Mouse (Mus musculus) adrenal gland, adult 2 months (tissue): Measurements from ENCODE around the gene Poll. TPM values are rescaled to one million over a fixed set of nuclear protein-coding genes. Genes with fewer than 3 reads are reported as not detected.
A peak's percentile ranks its signal among the peaks of the same experiment; 100 is the strongest.

Experiments
- DNase-seq: peaks from one replicate; pipeline ENCODE4 v3.0.0; 2021
- long read RNA-seq: library from polyadenylated mRNA; stranded (forward); transcript quantifications from one replicate; pipeline ENCODE4 v2.0.0, GENCODE M21; 2021
- polyA plus RNA-seq: library from polyadenylated mRNA; depleted of rRNA; stranded (reverse); fragments of >200 nt; gene quantifications from 2 replicates; pipeline ENCODE4 v1.2.3, GENCODE M21; 2012; rRNA removed
- total RNA-seq, 2 experiments: library from RNA; stranded (reverse); gene quantifications; 2 replicates each; pipeline ENCODE4 v1.2.3; 2021

Gene Poll
- total RNA-seq (10 to 100 TPM; 10.3 to 14.9 TPM), polyA plus RNA-seq (11.3 and 11.9 TPM in 2 replicates)
- long read RNA-seq, transcript Poll-201 (9 exons, 2,324 nt): major isoform, 5 of 10 reads
- long read RNA-seq, partial matches to known transcripts: 2 of 10 reads
- long read RNA-seq, other reads (novel, unspliced or antisense): 3 of 10 reads

DNA sequence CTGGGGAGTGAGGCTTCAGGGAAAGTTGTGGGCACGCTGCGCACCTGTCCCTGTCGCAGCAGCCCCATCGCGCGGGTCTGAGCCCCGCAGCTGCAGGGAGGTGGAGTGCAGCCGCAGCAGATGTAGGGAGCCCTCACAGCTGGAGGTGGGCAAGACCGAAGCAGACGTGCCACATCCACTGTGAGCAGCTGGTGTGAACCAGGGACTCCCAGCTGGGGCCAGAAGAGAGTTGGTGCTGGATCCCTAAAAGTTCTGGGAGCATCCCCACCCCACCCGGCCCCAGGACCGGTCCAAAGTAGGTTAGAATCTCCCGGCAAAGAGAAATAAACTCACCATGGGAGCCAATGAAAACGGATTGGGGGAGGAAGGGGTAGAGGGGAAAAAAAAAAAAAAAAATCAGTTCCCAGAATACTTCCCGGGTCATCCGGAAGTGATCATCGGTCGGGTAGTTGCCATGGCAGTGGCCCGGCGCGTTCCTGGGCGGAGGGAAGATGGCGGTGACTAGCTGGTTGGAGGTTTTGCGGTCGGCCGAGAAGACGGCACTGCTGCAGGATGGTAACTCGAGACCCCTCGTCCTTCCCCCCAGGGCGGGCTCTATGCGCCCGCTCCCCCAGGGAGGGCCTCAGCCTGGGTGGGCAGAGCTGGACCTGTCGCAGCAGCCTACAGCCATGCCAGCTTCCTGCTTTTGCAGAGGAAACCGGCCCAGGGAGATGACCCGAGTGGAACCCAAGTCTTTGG, at the start of gene Poll, which contains the start of gene Gm17018:
TSS of gene Poll (minus strand) at position 379 of the 738 bp plus-strand sequence.
TSS of gene Gm17018 (plus strand) at position 463 of the 738 bp plus-strand sequence.
- peak; percentile 90 for DNase-seq

DNA sequence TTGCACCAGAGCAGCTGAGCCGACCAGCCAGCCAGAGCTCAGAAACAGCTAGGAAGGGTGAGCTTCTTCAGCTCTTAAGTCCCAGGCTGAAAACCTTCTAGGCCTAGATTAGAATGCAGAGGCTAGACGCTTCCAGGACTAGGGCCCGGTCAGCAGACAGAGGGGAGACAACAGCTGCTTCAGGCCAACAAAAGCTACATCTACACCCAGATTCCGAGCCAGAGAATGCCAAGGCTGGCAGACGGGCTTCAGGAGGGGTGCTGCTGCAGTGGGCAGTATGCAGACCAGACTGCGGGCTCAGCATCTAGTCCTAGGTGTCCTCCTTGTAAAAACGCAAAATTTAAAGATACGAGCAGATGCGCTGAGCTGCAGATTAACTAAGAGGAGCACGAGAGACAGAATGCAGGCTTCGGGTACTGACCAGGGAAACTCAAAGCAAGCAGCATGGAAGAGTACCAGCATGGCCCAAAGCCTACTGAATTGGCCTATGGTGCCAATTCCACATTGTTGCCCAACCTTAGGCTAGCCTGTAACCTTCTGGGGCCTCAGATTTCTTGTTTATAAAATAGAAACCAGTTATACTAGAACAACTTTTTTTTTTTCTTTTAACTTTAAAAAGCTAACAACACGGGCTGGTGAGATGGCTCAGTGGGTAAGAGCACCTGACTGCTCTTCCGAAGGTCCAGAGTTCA, 48.5 kb upstream of the Poll start:
- no peak for DNase-seq

DNA sequence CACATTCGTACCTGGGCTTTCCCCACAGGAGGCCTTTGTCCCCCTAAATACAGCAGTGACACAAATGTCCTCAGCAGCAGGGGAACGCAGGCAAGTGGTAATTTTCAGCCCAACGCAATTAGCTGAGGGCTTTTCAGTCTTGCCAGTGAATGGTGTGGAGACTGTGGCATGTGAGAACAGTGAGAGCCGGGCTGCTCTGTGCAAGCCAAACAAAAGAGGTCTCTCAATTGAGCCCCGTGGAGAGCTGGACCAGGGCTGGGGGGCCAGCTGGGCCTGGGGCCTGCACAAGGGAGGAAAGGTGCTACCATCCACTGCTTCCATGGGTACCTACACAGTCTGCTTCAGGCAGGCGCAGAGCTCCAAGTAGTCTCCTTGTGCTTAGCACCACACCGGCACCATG, 47.1 kb upstream of the Poll start:
- DNase-seq: no peak

DNA sequence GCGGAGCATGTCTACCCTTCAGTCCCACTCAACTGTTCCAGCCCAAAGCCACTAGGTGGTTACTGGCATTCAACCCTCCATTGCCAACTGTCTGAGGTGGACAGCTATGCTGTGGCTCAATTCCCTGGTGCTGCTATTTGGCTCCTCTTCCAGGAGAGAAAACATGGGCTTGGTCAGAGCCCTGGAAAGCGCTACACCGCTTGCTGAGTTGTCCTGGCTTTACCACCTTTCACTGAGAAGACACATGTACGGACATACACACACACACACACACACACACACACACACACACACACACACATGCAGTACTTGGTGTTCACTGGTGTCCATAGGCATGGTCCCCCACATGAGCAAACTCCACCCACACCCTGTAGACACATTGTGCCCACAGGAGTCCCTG, 46.4 kb upstream of the Poll start:
- no peak for DNase-seq

DNA sequence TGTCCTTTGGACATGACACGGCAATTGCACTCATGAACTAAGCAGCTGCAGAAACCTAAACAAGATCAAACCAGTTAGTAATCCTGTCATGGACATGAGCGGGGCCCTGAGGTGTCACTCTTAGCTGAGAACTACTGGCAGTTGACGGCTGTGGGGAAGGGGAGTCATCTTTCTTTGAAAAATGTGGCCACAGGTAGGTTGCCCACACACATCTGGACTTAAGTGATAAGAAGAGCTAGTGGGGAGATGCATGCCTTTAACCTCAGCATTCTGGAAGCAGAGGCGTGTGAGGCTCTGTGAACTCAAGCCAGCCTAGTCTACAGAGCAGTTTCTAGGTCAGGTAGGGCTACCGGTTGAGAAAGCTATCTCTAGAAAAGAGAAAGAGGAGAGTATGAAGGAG, 42.3 kb upstream of the Poll start:
- DNase-seq: no peak

DNA sequence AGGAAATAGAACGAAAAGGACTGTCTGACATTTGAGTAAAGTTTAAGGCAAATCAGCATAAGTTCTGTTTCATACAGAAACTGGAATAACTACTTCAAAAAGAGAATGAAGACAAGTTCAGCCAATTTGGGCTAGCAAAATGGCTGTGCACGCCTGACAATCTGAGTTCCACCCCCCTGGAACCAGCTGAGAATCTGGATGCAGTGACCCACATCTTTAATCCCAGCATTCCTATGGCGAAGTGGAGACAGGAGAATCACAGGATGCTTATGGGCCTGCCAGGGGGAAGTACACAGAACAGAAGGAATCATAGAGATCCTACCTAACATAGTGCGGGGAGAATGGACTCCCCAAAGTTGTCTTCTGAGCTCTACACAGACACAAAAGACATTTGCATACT, 36.8 kb upstream of the Poll start:
- no peak for DNase-seq

DNA sequence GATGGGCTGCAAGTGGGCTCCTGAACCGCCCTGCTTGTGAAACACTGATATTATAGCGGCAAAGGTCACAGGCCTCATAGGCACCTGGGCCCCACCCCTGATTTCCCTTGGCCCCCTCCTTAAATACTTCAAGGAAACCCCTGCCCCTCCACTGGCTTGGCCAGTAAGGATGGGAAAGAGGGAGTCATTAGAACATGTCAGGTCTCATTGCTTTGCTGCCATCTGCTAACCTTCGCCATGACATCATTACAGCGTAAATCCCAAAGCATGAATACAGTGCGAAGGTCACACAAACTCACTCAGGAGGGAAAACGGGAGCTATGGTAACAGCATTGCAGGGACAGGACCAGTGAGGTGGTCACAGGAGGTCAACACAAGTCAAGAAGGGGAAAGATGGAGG, 36.1 kb upstream of the Poll start:
- no peak for DNase-seq

DNA sequence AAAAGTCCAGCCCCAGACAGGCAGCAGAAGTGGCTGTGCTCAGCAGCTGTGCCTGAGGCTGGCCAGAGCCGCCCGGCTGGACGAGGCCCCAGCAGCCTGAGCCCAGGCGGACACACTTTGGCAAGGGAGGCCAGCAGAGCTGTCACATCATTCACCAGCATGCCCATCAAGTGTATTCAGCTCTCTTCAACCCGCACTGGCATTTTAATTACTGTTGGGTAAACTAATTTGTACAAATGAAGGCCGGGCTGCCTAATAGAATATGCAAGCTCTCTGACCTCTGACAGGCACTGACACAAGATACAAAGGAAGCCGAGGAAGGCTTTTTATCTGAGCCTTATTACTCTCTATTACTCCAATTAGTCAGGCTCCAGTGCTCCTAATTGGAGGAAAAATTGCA, 35.7 kb upstream of the Poll start:
- DNase-seq: no peak

DNA sequence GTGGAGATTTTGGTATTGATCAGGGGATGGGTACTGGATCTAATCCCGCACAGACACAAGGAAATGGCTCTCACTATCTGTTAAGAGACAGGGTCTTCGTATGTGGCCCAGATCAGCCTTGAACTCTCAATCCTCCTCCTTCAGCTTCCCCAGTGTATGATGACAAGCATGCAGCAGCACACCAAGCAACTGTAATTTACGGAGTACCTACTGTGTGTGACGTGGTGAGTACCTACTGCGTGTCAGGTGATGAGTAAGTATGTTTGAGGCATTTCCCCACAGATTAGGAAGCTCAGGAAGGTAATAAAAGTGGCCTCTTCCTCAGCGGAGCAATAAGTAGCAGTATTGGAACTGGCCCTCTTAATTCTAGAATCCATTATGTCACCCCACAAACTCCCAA, 35.1 kb upstream of the Poll start:
- DNase-seq: no peak

DNA sequence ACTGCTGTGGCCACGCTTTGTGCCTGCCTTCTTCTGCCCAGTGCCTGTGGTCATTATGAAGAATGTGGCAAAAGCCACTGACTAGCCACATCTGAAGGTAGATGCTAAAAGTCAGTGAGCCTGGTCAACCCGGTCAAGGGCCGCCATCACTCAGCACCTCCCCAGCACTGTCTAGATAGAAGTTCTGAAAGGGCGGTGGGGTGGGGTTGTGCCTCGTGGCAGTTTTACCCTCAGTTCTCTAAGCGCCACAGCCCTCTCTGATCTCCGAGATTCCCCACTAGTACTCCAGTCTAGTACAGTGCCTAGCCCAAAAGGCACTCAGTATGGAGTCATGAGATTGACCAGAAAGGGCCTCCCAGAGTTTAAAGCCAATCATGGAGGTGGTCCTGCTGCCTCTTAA, 33.7 kb upstream of the Poll start:
- DNase-seq: no peak

DNA sequence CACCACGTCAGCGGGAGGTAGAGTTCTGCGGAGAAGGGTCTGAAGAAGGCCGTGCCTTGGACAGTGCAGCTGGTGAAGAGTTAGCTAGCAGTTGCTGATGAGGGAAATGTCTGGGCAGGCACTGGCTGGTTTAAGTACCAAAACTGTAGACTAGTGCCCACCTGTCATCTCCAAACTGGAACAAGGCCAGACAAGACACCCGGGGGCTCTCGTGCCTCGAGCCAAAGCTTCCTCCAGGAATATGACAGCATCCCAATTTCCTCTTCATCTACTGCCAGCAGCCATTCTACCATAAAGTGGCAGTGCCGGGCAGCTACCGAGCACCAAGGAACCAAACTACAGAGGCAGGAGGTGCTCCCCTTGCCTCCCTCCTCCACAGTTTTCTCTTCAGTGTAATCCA, 32.6 kb upstream of the Poll start:
- no peak for DNase-seq

DNA sequence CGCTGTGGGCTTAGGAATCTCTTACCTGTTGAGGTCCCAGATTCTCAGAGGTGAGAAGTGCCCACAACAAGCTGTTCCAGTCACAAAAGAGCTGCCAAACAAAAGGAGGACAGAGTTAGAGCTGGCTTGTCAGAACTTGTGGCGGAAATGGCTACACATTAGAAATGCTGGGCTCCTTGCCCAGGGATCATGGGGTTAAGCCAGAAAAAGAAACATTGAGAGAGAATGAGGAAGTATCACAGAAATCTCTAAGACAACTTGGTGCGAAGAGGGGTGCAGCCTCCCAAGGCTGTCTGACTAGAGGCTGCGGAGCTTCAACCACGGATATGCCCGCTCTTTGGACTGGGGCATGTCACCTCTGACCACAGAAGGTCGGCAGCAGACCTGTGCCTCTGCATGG, 31.4 kb upstream of the Poll start:
- DNase-seq: peak; percentile 30

DNA sequence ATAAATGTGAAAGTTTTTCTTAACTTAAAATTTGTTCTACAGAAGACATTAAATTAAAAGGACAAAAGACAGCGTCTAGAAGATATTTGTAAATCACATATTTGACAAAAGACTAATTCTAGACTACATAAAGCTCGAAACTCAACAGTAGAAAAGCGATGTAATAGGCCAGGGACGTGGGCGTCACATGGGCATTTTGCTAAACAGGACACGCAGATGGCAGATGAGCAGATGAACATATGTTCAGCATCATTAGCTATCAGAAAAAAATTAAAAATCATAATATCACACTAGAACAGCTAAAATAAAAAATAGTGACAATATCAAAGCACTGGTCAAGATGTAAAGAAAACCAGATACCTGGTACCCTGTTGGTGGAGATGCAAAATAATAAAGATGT, 29.4 kb upstream of the Poll start:
- no peak for DNase-seq

DNA sequence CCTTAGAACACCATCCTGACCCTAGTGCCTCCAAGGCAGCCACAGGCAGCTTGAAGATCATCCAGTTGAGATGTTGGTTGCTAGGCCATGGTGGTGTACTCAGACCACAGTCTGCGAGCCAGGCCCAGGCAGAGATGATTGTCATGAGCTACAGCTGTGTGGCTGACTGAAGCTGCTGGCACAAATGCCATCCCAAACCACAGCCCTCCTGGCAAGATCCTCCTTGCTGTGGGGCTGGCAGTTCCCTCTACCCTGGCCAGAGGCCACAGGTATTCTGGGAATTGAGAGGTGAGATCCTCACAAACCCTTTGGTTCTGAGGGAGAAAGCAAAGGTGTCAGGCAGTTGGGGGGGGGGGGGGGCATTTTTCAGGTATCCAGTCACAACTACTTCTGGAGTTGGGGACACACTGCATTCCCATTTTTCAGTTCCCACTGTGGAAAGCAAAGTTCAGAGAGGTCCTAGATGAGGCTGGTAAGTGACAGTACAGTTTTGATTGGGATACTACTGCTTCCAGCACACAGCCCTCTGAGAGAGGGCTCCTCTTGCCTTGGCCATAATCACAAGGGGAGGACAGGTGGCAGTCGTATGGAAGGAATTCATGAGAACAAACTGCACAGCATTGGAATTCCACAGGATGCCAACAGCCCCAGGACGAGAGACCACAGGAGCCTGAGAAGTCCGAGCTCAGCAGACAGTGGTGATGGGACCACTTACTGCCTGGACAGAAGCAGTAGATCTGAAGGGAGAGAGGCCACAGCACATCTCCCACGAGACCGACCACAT, 27.4 kb upstream of the Poll start:
- peak; percentile 34 for DNase-seq

DNA sequence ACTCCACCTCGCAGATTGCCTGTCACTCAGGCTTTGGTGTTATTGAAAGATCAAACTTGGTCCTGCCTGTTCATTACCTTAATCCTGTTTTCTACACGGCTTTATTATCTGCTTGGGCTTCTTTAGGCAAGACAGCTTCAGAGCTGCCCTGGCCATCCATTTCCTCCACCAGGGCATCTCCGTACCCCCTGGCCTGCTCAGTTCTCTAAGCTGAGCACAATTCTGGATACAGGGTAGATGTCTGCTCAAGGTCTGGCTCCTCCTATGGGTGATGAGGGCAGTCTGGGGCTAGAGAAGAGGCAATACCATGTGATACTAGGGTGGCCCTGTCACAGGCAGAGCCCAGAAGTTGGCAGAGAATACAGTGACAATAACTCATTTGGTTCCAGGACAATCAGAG, 26.5 kb upstream of the Poll start:
- DNase-seq: no peak

DNA sequence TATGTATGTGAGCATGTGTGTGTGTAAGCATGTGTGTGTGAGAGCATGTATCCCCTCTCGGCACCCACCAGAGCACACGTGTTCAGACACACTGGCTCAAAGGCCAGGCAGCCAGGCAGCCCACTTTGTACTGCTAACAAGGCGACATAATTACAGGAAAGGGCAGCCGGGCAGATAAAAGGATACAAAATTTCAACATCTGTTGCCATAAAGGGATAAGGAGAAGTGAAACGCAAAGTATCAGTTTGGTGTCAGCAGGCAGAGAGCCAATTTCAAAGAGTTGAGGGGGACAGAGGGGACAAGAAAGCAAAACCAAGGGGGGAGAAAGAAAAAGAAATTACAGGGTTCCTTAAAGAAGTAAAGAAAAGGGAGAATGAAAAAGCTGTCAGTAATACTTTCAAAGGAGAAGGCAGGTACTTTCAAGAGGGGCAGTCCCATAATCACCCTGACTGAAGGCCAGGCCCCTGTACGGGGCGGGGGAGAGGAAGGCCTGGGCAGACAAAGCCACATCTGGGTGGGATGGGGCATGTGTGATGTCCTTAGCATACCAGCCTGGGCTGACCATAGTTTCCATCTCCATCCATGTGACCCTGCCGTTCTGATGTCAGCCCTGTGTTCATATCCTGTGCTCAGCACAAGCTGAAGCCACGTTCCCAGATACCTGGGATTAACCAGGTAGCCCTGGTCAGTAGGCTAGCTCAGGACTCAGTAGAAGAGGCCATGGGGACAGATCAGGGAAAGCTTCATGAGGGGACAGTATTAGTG, 24.7 kb upstream of the Poll start:
- DNase-seq: no peak

DNA sequence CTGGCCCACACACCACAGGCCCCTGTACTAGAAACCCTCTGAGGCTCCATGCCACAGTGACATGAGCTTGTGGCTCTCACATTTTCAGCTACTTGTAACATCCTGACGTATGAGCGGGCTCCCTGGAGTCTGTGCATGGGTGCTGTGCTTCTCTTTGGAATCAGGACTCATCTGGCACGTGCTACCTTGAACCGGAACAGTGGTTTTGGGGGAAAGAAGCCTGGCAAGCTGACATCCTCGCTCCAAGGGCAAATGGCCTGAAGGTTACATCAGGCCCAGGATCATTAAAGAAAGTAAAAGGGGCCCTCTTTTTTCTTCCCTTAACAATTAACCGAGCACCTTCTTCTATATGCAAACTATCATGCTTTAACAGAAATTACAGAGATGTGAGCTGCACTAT, 22.8 kb upstream of the Poll start:
- peak; percentile 54 for DNase-seq

DNA sequence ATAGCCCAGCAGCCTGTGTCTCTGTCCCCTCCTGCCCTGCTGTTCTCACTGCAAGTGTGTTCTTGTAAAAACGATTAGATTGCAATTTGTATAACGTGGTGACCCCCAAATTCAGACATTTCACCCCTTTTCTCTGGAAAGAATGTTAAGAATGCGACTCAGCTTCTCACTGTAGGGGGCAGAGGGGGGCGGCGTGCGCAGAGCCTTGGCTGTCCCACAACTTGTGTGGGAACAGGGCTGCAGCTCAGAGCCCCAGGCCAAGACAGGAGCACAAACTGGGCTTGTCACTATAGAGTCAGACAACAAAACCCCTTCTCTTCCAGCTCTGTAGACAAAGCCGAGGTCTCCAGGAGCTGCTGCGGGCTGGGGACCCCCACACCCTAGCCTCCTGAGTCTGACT, 21.8 kb upstream of the Poll start:
- DNase-seq: no peak

DNA sequence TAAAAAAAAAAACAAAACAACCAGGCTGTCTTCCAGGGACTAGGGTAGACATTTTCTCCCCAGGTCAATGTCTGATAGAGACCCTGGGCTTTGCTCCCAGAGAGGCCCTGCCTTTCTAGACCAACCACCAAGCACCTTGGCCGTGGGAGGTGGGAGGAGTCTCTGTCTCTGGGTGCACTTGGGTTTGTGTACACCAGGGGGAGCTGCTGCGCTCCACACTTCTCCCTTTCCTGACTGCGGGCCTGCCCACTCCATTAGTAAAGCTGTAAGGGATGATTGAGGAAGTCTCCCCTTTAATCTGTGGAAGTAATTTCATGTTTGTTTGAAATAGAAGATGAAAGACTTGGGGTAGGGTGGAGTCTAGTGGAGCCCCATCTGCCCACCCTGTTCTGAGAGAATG, 20.9 kb upstream of the Poll start:
- peak; percentile 55 for DNase-seq

DNA sequence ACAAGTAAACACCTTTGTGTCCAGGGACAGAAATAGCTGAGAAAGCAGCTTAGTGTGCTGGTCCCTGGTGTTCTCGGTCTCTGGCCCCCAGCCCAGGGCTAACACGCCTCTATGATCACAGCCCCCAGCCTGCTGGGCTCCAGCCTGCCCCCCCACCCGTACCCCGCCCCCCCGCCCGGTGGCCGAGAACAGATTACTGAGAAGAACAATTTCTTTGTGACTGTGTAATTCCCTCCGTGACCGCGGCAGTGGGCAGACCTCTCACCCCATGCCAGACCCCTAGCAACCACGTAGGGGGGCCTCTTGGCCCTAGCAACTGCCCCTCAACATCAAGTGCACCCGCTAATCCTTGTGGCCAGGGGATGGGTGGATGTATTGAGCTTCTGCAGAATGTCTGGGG, 19.9 kb upstream of the Poll start:
- DNase-seq: no peak

DNA sequence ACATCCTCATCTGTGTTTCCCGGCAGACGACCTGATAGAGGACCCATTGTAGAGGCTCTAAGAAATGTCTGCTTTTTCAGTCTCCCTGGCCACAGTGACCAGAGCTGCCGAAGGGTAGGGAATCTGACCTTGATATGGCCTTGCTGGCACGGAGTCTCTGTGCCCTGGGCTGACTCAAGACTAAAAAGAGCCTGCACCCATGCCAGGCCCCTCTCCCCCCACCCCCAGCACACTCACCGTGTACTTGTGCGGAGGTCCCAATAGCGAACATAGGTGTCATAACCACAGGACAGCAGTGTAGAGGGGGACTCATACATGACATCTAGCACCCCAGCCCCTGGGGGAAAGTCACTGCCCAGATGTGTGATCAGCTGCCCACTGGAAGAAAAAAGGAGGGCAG, 19.1 kb upstream of the Poll start:
- peak; percentile 74 for DNase-seq

DNA sequence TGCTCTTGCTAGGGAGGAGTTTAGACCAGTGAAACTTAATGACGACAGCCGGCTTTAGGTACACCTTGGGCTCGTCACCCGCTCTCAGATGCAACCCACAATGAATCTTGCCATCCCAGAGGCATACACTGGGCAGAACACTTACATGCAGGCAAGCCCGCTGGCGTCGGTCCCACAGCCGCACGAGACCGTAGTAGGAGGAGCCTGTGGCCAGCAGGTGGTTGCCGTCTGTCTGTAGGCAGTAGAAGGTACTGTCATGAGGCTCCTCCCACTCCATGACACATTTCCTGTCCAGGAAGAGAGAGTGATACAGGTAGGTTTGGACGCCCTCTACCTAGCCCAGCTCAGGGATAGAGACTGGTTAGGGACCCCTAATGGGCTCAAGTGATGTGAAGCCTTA, 18.6 kb upstream of the Poll start:
- DNase-seq: no peak
